Mouse (Mus musculus) embryonic facial prominence, embryonic 11.5 days (tissue): ENCODE measurements around the gene Necab3. TPM values are rescaled to one million over a fixed set of nuclear protein-coding genes. Genes with fewer than 3 reads are reported as not detected.

ENCODE experiments used
- ATAC-seq: fragments of 200-750 bp; cut with Nextera tagmentation; replicated peaks from 2 replicates; pipeline ENCODE4 v1.8.0; 2017; ENCODE audit warnings: low read depth; ENCODE audit not compliant: insufficient number of reproducible peaks, low FRiP score, low TSS enrichment
- DNase-seq: peaks from one replicate; pipeline ENCODE4 v3.0.0-alpha.2; 2015; ENCODE audit warnings: low spot score
- H3K27ac ChIP-seq: fragments of 300-500 bp; sonication (generic); replicated peaks from 2 replicates; pipeline ENCODE4 v1.5.1; 2014; ENCODE audit warnings: mild to moderate bottlenecking, low read depth, low read length, control low read depth
- H3K27me3 ChIP-seq: fragments of 300-500 bp; sonication (generic); 2 replicates; pipeline ENCODE4 v1.6.1; 2014; ENCODE audit warnings: mild to moderate bottlenecking, low read length, moderate library complexity, mixed read lengths; ENCODE audit not compliant: control insufficient read depth, insufficient read depth
- H3K36me3 ChIP-seq: fragments of 300-500 bp; sonication (generic); replicated peaks from 2 replicates; pipeline ENCODE4 v1.6.1; 2014; ENCODE audit warnings: low read depth, mild to moderate bottlenecking, low read length, moderate library complexity, mixed read lengths; ENCODE audit not compliant: control insufficient read depth, insufficient read depth
- H3K4me1 ChIP-seq: fragments of 300-500 bp; sonication (generic); 2 replicates; pipeline ENCODE4 v1.6.1; 2014; ENCODE audit warnings: low read length, mixed read lengths; ENCODE audit not compliant: control insufficient read depth, insufficient read depth
- H3K4me2 ChIP-seq: fragments of 300-500 bp; sonication (generic); 2 replicates; pipeline ENCODE4 v1.6.1; 2014; ENCODE audit warnings: low read depth, mild to moderate bottlenecking, control low read depth, low read length, moderate library complexity
- H3K4me3 ChIP-seq: fragments of 300-500 bp; sonication (generic); 2 replicates; pipeline ENCODE4 v1.5.1; 2014; ENCODE audit warnings: low read depth, low read length, control low read depth
- H3K9ac ChIP-seq: fragments of 300-500 bp; sonication (generic); replicated peaks from 2 replicates; pipeline ENCODE4 v1.6.1; 2014; ENCODE audit warnings: mild to moderate bottlenecking, control low read depth, low read length
- H3K9me3 ChIP-seq: fragments of 300-500 bp; sonication (generic); replicated peaks from 2 replicates; pipeline ENCODE4 v1.6.1; 2016; ENCODE audit warnings: mild to moderate bottlenecking, low read length, inconsistent platforms, mixed read lengths; ENCODE audit not compliant: control insufficient read depth
- WGBS: fragments of 180-500 bp; shearing (Covaris S2); extraction: QIAGEN DNeasy Blood & Tissue Kit; methylation state at CpG from one replicate; pipeline ENCODE4 v1.1.7; 2014; 5-methylcytosine and 5-hydroxymethylcytosine counted together
- polyA plus RNA-seq: library from polyadenylated mRNA; unstranded; fragments of >200 nt; fragmentation: Nextera tagmentation; extraction: Ambion mirVana; gene quantifications from 2 replicates; pipeline ENCODE4 v1.2.1, GENCODE M21; 2014

Necab3 gene
- polyA plus RNA-seq, 1 experiment from 2014 or later: 1.7 TPM

DNA sequence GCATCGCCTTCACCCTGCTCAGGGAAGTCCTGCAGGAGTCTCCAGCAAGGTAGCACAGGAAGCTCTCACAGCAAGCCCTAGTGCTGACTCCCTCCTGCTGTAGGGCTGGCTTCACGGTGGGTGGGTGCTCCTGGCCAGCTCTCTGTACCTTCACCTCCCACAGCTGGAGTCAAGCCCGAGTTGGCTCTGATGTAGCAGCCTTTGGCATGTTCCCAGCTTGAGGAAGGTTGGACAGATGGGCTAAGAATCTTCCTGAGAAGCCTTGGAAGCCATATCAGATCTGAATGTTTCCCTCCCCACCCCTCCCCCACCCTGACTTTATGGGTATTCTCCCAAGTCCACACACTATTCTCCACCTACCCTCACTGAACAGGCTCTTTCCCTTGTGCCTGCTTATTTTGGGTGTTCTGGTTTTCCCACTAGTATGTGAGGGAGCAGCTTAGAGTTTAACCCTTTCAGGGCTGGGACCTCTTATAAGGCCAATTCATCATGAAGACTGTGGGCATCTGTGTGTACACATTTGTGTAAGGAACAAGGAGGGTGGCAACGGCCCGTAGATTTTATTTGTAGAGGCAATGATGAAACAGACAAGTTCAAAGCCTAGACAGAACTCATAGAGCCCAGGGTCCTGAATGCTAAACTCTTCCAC lies 1.4 kb downstream of the Necab3 start:
- Histone ChIP-seq H3K9ac (no peak overlapping the region), H3K36me3 (no peaks in the 10 kb centered on the region; the same call in 1 of the 2 replicates), H3K27ac (no peak overlapping the region), H3K4me2 (no peak overlapping the region), H3K27me3 (peaks cover 3% of the 10 kb centered on the region; the same call in 1 of the 2 replicates), H3K9me3 (no peaks in the 10 kb centered on the region), H3K4me1 (peaks cover 3% of the 10 kb centered on the region; the same call in 1 of the 2 replicates), H3K4me3 (no peak overlapping the region)
- no peak for ATAC-seq
- no peak for DNase-seq
- 51% methylated on average over 5 of the region's 5 CpGs for WGBS

DNA sequence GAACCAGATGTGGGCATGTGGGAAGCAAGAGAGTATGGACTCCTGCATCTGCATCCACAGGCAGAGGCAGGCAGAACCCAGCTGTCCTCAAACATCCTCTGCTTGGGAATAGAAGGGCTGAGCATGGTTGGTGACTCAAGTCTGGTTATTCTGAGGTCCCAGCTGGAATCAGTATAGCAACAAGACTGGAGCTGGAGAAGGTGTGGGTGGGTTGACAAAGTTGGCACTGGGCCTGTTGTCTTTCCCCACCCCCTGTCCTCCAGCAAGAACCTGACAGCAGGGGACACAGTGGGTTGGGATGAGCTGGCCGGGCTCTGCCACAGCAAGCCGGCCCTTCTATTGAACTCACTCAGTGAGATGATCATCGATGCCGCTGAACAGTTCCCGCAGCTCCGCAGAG lies 3.5 kb downstream of the Necab3 start:
- Histone ChIP-seq H3K27me3 (peaks cover 3% of the 10 kb centered on the region; the same call in 1 of the 2 replicates), H3K4me2 (no peak overlapping the region), H3K36me3 (no peaks in the 10 kb centered on the region), H3K9ac (no peak overlapping the region), H3K4me3 (no peak overlapping the region), H3K9me3 (no peaks in the 10 kb centered on the region), H3K4me1 (peaks cover 3% of the 10 kb centered on the region; the same call in 1 of the 2 replicates), H3K27ac (no peak overlapping the region)
- DNase-seq (no peak), ATAC-seq (no peak)
- WGBS: 84% methylated on average over 6 of the region's 6 CpGs

DNA sequence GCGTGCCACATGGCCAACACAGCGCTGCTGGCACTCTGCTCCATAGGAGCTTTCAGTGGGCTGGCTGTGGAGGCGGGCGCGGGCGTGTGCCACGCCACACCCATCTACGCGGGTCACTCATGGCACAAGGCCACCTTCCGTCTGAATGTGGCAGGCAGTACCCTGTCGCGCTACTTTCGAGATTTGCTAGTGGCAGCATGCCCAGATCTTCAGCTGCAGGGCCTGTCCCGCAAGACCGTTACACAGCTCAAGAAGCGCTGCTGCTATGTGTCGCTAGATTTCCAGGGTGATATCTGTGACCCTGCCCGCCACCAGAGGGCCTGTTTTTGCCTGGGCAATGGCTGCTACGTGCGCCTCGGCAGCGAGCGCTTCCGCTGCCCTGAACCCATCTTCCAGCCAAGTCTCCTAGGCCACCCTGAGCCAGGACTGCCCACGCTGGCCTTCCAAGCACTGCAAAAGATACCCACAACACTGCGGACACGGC lies 6.2 kb downstream of the Necab3 start:
- H3K27me3 ChIP-seq: peaks cover 3% of the 10 kb centered on the region
- peaks cover 4% of the 10 kb centered on the region; the same call in 1 of the 2 replicates for H3K4me1 ChIP-seq
- peak; percentile 66 for DNase-seq
- H3K4me3 ChIP-seq: no peak overlapping the region
- H3K9me3 ChIP-seq: no peaks in the 10 kb centered on the region
- no peak overlapping the region for H3K27ac ChIP-seq
- H3K4me2 ChIP-seq: peak overlapping the region; percentile 11; the same call in 1 of the 2 replicates
- H3K9ac ChIP-seq: peak overlapping the region; percentile 32; the same call in 1 of the 2 replicates
- 30% methylated on average over 27 of the region's 27 CpGs for WGBS
- ATAC-seq: 0 out of 2 replicates have a peak, but pooled peaks have one; percentile 8
- H3K36me3 ChIP-seq: no peaks in the 10 kb centered on the region

- DNase-seq (no peak), ATAC-seq (no peak)
- Histone ChIP-seq H3K36me3 (no peaks in the 10 kb centered on the region), H3K4me3 (no peak overlapping the region), H3K9me3 (no peaks in the 10 kb centered on the region), H3K4me2 (peak overlapping the region; percentile 11; the same call in 1 of the 2 replicates), H3K27me3 (peaks cover 3% of the 10 kb centered on the region), H3K27ac (no peak overlapping the region), H3K4me1 (peaks cover 4% of the 10 kb centered on the region; the same call in 1 of the 2 replicates), H3K9ac (no peak overlapping the region; the same call in 1 of the 2 replicates)
- 33% methylated on average over 21 of the region's 21 CpGs for WGBS
Observed at GRCm38 (mm10) chr2:154551927-154552326, 6.8 kb downstream of the Necab3 start.

- no peak within 1 kb of the TSS for H3K27ac ChIP-seq
- DNase-seq: no peak
- H3K9me3 ChIP-seq: no peaks in the 10 kb centered on the region
- no peaks in the 10 kb centered on the region for H3K36me3 ChIP-seq
- H3K27me3 ChIP-seq: peaks cover 3% of the 10 kb centered on the region
- peaks cover 4% of the 10 kb centered on the region; the same call in 1 of the 2 replicates for H3K4me1 ChIP-seq
- no peak within 1 kb of the TSS for H3K4me3 ChIP-seq
- H3K4me2 ChIP-seq: peak within 1 kb of the TSS; percentile 11; the same call in 1 of the 2 replicates
- ATAC-seq: no peak
- peak within 1 kb of the TSS; percentile 15; the same call in 1 of the 2 replicates for H3K9ac ChIP-seq
- WGBS: 78% methylated on average over 4 of the region's 4 CpGs
Observed at GRCm38 (mm10) chr2:154551476-154551875, 7.2 kb downstream of the Necab3 start, which contains the start of gene Actl10. Gene Actl10, plus strand, starts transcription at chr2:154551776.

DNA sequence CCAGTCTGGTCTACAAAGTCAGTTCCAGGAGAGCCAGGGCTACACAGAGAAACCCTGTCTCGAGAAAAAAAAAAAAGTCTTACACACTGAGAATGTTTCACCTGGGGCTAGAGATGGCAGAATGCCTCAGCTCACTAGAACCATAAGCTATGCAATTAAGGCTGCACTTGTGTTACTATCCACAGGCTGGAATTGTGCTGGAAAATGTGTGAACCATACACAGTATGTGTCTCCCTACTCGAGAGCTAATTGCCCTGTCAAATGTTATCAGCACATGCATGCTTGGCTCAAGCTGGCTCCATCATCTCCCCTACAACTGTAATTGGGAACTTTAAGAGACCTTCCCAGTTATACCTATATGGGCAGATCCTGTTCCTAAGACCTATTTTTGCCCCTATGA lies 7.8 kb downstream of the Necab3 start:
- WGBS: 78% methylated on average over 2 of the region's 2 CpGs
- Histone ChIP-seq H3K4me3 (no peak overlapping the region), H3K36me3 (no peaks in the 10 kb centered on the region), H3K27me3 (peaks cover 3% of the 10 kb centered on the region), H3K4me2 (no peak overlapping the region), H3K4me1 (peaks cover 4% of the 10 kb centered on the region; the same call in 1 of the 2 replicates), H3K9ac (no peak overlapping the region), H3K27ac (no peak overlapping the region), H3K9me3 (no peaks in the 10 kb centered on the region)
- no peak for ATAC-seq
- DNase-seq: no peak

- Histone ChIP-seq H3K27me3 (peaks cover 3% of the 10 kb centered on the region), H3K4me1 (peaks cover 4% of the 10 kb centered on the region; the same call in 1 of the 2 replicates), H3K4me2 (peak overlapping the region; percentile 91), H3K36me3 (no peaks in the 10 kb centered on the region), H3K9me3 (no peaks in the 10 kb centered on the region), H3K9ac (no peak overlapping the region), H3K27ac (no peak overlapping the region), H3K4me3 (peak overlapping the region; percentile 38)
- DNase-seq (no peak), ATAC-seq (no peak)
- 13% methylated on average over 20 of the region's 20 CpGs for WGBS
Observed at GRCm38 (mm10) chr2:154549886-154550189, 8.9 kb downstream of the Necab3 start.
